Mouse (Mus musculus): Measurements from ENCODE around the gene Sdk1.

- TF ChIP-seq CTCF (IDR thresholded peaks at IDR 0.05; ENCODE audit: low read depth, low read length) (no peak), POLR2A (IDR thresholded peaks at IDR 0.05; ENCODE audit: insufficient read depth, low read length) (no peak)
Measured at GRCm38 (mm10) chr5:141404651-141405050, 163.4 kb downstream of the Sdk1 start.
